Mouse (Mus musculus): ENCODE results near the gene Gtf2h3. TPM values are rescaled to one million over a fixed set of nuclear protein-coding genes. Genes with fewer than 3 reads are reported as not detected.

The Gtf2h3 gene
- polyA plus RNA-seq (2012; rRNA removed), result 17.6 and 20.4 TPM in 2 replicates

GRCm38 (mm10) chr5:124578633-124579317 lies at the start of gene Gtf2h3, which contains the start of gene Eif2b1:
Gtf2h3 (plus strand) TSS chr5:124579140.
Eif2b1 (minus strand) TSS chr5:124579131.
- H3K4me1 ChIP-seq (ENCODE audit: control insufficient read depth, insufficient read depth, low read length), result no peaks in the 10 kb centered on the region; the same call in 1 of the 2 replicates
- H3K36me3 ChIP-seq (ENCODE audit: control insufficient read depth, insufficient read depth, low read length), result no peaks in the 10 kb centered on the region; the same call in none of the 2 replicates
- H3K4me3 ChIP-seq (ENCODE audit: control insufficient read depth, low read depth, low read length), result peak within 1 kb of the TSS; percentile 91
- no peaks in the 10 kb centered on the region for H3K27me3 ChIP-seq (ENCODE audit: control insufficient read depth, insufficient read depth, low read length)
- TF ChIP-seq CTCF (IDR thresholded peaks at IDR 0.05; ENCODE audit: control insufficient read depth, insufficient read depth, insufficient replicate concordance, low read depth, low read length) (no peak), POLR2A (IDR thresholded peaks at IDR 0.05; ENCODE audit: control insufficient read depth, low read depth, low read length) (peak; percentile 88)
- H3K27ac ChIP-seq (ENCODE audit: control insufficient read depth, insufficient read depth, low read depth, low read length), result no peak within 1 kb of the TSS

DNA sequence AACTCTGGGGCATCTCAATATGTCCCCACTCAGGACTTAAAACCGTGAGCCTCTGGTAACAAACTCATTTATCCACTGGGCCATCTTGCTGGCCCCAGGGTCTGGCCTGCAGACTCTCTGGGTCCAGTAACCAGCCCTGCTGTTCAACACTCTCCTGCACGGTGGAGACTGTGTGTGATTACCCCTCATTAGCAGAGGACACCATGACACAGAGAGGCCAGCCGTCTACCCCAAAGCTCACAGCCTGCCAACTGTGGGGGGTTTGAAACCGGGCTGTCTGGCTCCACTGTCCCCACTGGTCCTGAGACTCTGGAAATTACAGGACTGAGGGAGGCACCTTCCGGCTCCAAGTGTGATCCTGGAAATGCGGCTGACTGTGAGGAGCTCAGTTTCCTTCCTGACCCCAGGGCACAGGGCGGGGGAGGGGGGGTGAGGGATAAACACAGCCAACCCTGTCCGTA lies 49.7 kb upstream of the Gtf2h3 start:
- TF ChIP-seq CTCF (IDR thresholded peaks at IDR 0.05; ENCODE audit: control insufficient read depth, insufficient read depth, insufficient replicate concordance, low read depth, low read length) (no peak), POLR2A (IDR thresholded peaks at IDR 0.05; ENCODE audit: control insufficient read depth, low read depth, low read length) (no peak)
- H3K4me3 ChIP-seq (ENCODE audit: control insufficient read depth, low read depth, low read length), result no peak overlapping the region
- no peaks in the 10 kb centered on the region for H3K36me3 ChIP-seq (ENCODE audit: control insufficient read depth, insufficient read depth, low read length)
- no peak overlapping the region for H3K27ac ChIP-seq (ENCODE audit: control insufficient read depth, insufficient read depth, low read depth, low read length)
- peaks cover 5% of the 10 kb centered on the region for H3K4me1 ChIP-seq (ENCODE audit: control insufficient read depth, insufficient read depth, low read length)
- no peaks in the 10 kb centered on the region for H3K27me3 ChIP-seq (ENCODE audit: control insufficient read depth, insufficient read depth, low read length)

DNA sequence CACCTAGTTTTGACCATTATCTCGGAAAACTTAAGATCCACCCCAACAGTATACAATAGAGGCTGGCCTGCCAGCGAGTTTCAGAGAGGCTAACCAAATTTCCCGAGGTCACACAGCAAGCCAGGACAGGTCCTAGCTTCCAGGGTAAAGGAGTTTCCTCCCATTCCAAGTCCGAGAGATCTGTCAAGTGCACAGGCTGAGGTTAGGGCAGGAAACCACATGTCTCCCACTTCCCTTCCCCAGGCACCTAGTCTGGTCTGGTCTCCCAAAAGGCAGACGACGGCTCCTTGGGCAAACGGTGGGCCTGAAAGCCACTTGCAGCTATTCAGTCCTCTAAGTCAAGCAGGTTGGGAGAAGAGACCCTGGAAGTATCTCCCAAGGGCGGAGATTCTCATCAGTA lies 49.2 kb upstream of the Gtf2h3 start:
- no peak overlapping the region for H3K4me3 ChIP-seq (ENCODE audit: control insufficient read depth, low read depth, low read length)
- H3K27me3 ChIP-seq (ENCODE audit: control insufficient read depth, insufficient read depth, low read length), result no peaks in the 10 kb centered on the region
- TF ChIP-seq POLR2A (IDR thresholded peaks at IDR 0.05; ENCODE audit: control insufficient read depth, low read depth, low read length) (no peak), CTCF (IDR thresholded peaks at IDR 0.05; ENCODE audit: control insufficient read depth, insufficient read depth, insufficient replicate concordance, low read depth, low read length) (no peak)
- H3K36me3 ChIP-seq (ENCODE audit: control insufficient read depth, insufficient read depth, low read length), result no peaks in the 10 kb centered on the region
- no peak overlapping the region for H3K27ac ChIP-seq (ENCODE audit: control insufficient read depth, insufficient read depth, low read depth, low read length)
- peaks cover 5% of the 10 kb centered on the region for H3K4me1 ChIP-seq (ENCODE audit: control insufficient read depth, insufficient read depth, low read length)

- H3K27ac ChIP-seq (ENCODE audit: control insufficient read depth, insufficient read depth, low read depth, low read length), result peak within 1 kb of the TSS; percentile 51
- peak within 1 kb of the TSS; percentile 83 for H3K4me3 ChIP-seq (ENCODE audit: control insufficient read depth, low read depth, low read length)
- no peaks in the 10 kb centered on the region for H3K36me3 ChIP-seq (ENCODE audit: control insufficient read depth, insufficient read depth, low read length)
- peaks cover 5% of the 10 kb centered on the region for H3K4me1 ChIP-seq (ENCODE audit: control insufficient read depth, insufficient read depth, low read length)
- no peaks in the 10 kb centered on the region for H3K27me3 ChIP-seq (ENCODE audit: control insufficient read depth, insufficient read depth, low read length)
- TF ChIP-seq CTCF (IDR thresholded peaks at IDR 0.05; ENCODE audit: control insufficient read depth, insufficient read depth, insufficient replicate concordance, low read depth, low read length) (no peak), POLR2A (IDR thresholded peaks at IDR 0.05; ENCODE audit: control insufficient read depth, low read depth, low read length) (no peak)
Observed at GRCm38 (mm10) chr5:124530655-124531582, 48.0 kb upstream of the Gtf2h3 start, which contains the start of gene Rilpl1. Rilpl1 (minus strand) TSS chr5:124531391.

DNA sequence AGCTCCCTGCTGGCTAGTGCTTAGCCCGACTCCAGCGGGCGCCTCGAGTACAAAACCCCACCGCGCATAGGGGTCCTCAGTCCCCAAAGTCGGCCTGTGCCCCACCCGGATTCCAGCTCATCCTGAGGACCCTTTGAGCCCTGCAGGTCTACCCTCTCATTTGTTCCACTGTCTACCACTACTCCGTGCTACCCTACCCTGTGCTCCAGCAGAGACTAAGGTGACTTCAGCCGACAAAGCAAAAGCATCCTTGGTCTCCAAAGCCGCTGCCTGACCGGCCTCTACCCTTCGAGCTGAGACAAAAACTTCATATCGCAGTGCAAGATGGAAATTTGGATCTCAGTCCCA lies 47.4 kb upstream of the Gtf2h3 start:
- no peaks in the 10 kb centered on the region for H3K36me3 ChIP-seq (ENCODE audit: control insufficient read depth, insufficient read depth, low read length)
- peak overlapping the region; percentile 51 for H3K27ac ChIP-seq (ENCODE audit: control insufficient read depth, insufficient read depth, low read depth, low read length)
- H3K27me3 ChIP-seq (ENCODE audit: control insufficient read depth, insufficient read depth, low read length), result no peaks in the 10 kb centered on the region
- H3K4me3 ChIP-seq (ENCODE audit: control insufficient read depth, low read depth, low read length), result peak overlapping the region; percentile 83
- TF ChIP-seq POLR2A (IDR thresholded peaks at IDR 0.05; ENCODE audit: control insufficient read depth, low read depth, low read length) (no peak), CTCF (IDR thresholded peaks at IDR 0.05; ENCODE audit: control insufficient read depth, insufficient read depth, insufficient replicate concordance, low read depth, low read length) (no peak)
- peaks cover 5% of the 10 kb centered on the region for H3K4me1 ChIP-seq (ENCODE audit: control insufficient read depth, insufficient read depth, low read length)

DNA sequence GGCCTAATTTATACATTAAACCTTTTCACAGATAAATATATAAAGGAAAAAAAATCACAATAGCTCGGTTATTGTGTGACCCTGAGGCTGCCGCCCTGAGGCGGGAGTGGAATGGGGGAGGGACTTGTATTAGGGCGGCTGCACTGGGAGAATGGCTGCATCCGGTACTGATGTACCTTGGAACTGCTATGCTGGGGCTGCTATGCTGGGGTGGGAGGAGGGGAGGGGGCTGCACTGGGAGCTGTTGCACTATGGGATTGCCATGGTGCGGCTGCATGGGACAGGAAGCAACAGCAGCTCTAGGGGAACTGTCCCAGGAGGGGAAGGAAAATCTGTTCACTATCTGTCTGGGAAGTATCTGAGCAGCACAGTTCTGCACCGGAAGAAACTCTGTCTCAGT lies 46.5 kb upstream of the Gtf2h3 start:
- no peak overlapping the region for H3K4me3 ChIP-seq (ENCODE audit: control insufficient read depth, low read depth, low read length)
- H3K36me3 ChIP-seq (ENCODE audit: control insufficient read depth, insufficient read depth, low read length), result no peaks in the 10 kb centered on the region
- H3K27me3 ChIP-seq (ENCODE audit: control insufficient read depth, insufficient read depth, low read length), result no peaks in the 10 kb centered on the region
- TF ChIP-seq CTCF (IDR thresholded peaks at IDR 0.05; ENCODE audit: control insufficient read depth, insufficient read depth, insufficient replicate concordance, low read depth, low read length), result no peak
- TF ChIP-seq POLR2A (IDR thresholded peaks at IDR 0.05; ENCODE audit: control insufficient read depth, low read depth, low read length), result no peak
- H3K4me1 ChIP-seq (ENCODE audit: control insufficient read depth, insufficient read depth, low read length), result peaks cover 10% of the 10 kb centered on the region
- no peak overlapping the region for H3K27ac ChIP-seq (ENCODE audit: control insufficient read depth, insufficient read depth, low read depth, low read length)

DNA sequence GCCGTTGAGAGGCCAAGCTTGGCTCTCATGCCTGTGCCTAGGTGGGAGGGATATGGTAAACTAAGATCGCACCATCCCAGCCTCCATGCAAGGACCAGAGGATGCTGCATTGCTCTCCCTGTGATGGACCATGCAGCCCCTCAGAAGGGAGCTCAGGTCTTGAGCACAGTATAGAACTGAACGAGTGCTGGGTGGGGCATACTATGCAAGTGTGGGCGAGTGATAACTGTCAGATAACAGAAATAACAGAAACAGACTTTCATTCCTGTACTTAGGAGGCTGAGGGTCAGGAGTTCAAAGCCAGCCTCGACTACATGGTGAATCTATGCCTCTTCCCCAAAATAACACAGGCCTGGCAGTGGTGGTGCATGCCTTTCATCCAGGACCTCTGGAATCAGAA lies 43.9 kb upstream of the Gtf2h3 start:
- Histone ChIP-seq H3K36me3 (ENCODE audit: control insufficient read depth, insufficient read depth, low read length) (no peaks in the 10 kb centered on the region), H3K27ac (ENCODE audit: control insufficient read depth, insufficient read depth, low read depth, low read length) (no peak overlapping the region), H3K27me3 (ENCODE audit: control insufficient read depth, insufficient read depth, low read length) (no peaks in the 10 kb centered on the region), H3K4me3 (ENCODE audit: control insufficient read depth, low read depth, low read length) (no peak overlapping the region), H3K4me1 (ENCODE audit: control insufficient read depth, insufficient read depth, low read length) (peaks cover 8% of the 10 kb centered on the region)
- TF ChIP-seq POLR2A (IDR thresholded peaks at IDR 0.05; ENCODE audit: control insufficient read depth, low read depth, low read length), result no peak
- no peak for TF ChIP-seq CTCF (IDR thresholded peaks at IDR 0.05; ENCODE audit: control insufficient read depth, insufficient read depth, insufficient replicate concordance, low read depth, low read length)
